Mouse (Mus musculus) midbrain, embryonic 12.5 days (tissue): ENCODE data around the gene Znrd1as. TPM values are rescaled to one million over a fixed set of nuclear protein-coding genes. Genes with fewer than 3 reads are reported as not detected.
A peak's percentile ranks its signal among the peaks of the same experiment; 100 is the strongest.

Experiments used
- ATAC-seq: fragments of 200-750 bp; cut with Nextera tagmentation; 2 replicates; pipeline ENCODE4 v1.8.0; 2017; ENCODE audit warnings: low read depth, moderate TSS enrichment, moderate library complexity; ENCODE audit not compliant: low FRiP score
- H3K27ac ChIP-seq: fragments of 300-500 bp; sonication (generic); replicated peaks from 2 replicates; pipeline ENCODE4 v1.5.1; 2016; ENCODE audit warnings: mild to moderate bottlenecking
- H3K27me3 ChIP-seq: fragments of 300-500 bp; sonication (generic); 2 replicates; pipeline ENCODE4 v1.6.1; 2016; ENCODE audit warnings: mild to moderate bottlenecking
- H3K36me3 ChIP-seq: fragments of 300-500 bp; sonication (generic); 2 replicates; pipeline ENCODE4 v1.6.1; 2016
- H3K4me1 ChIP-seq: fragments of 300-500 bp; sonication (generic); 2 replicates; pipeline ENCODE4 v1.6.1; 2016
- H3K4me2 ChIP-seq: fragments of 300-500 bp; sonication (generic); replicated peaks from 2 replicates; pipeline ENCODE4 v1.6.1; 2016; ENCODE audit warnings: mild to moderate bottlenecking, moderate library complexity
- H3K4me3 ChIP-seq: fragments of 300-500 bp; sonication (generic); 2 replicates; pipeline ENCODE4 v1.5.1; 2016; ENCODE audit warnings: mild to moderate bottlenecking
- H3K9ac ChIP-seq: fragments of 300-500 bp; sonication (generic); replicated peaks from 2 replicates; pipeline ENCODE4 v1.6.1; 2016; ENCODE audit warnings: mild to moderate bottlenecking, moderate library complexity
- H3K9me3 ChIP-seq: fragments of 300-500 bp; sonication (generic); 2 replicates; pipeline ENCODE4 v1.6.1; 2016; ENCODE audit warnings: mild to moderate bottlenecking
- WGBS: fragments of 180-500 bp; shearing (Covaris S2); methylation state at CpG from one replicate; pipeline ENCODE4 v1.1.7; 2016; 5-methylcytosine and 5-hydroxymethylcytosine counted together
- polyA plus RNA-seq: library from polyadenylated mRNA; unstranded; fragments of >200 nt; fragmentation: Nextera tagmentation; extraction: Ambion mirVana; gene quantifications from 2 replicates; pipeline ENCODE4 v1.2.1, GENCODE M21; 2016

The Znrd1as gene
- 7.3 and 7.6 TPM in 2 replicates for polyA plus RNA-seq

DNA sequence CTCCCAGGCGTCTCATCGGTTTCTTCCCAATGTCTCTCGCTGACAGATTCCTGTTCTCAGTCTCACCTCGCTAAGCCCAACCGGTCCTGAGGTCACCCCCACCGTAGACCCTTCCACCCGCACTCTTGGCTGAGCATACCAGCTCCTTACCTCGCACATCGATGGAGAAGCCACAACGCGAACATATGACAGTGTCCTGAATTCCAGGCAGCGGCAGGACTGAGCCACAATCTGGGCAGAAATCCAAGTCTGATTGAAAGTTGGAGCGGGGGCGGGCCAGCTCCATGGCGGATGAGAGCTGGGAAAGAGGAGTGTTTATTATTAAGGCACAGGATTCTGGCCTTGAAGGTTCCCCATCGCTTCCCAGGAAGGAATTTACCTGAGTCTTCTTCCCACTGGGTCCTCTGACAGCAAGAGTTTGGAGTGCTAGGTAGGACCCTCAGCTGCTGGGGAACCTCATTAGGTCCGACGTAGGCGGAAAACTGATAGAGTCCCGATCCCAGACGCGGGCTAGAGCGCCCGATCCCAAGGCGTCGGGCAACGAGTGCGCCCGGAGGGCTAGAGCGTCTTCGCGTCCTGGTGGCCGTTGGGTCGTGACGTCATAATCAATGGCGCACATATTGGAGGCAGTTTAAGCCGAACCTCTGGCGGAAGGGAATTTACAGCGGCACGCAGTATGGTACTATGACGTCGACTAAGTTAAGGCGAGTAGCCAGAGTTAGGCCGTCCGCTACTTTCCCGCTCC lies at the start of gene Znrd1as, which contains the start of gene Znrd1:
Znrd1as (plus strand) TSS at position 594 of the 745 bp plus-strand sequence.
Znrd1 (minus strand) TSS at position 561 of the 745 bp plus-strand sequence.
- peak within 1 kb of the TSS; percentile 79 for H3K4me2 ChIP-seq
- peak; percentile 98 for ATAC-seq
- 0 out of 2 replicates have a peak, but pooled peaks cover 7% of the 10 kb centered on the region for H3K36me3 ChIP-seq
- peaks cover 17% of the 10 kb centered on the region for H3K4me1 ChIP-seq
- H3K9ac ChIP-seq, result peak within 1 kb of the TSS; percentile 78
- under 1% methylated on average over 46 of the region's 46 CpGs for WGBS
- H3K27ac ChIP-seq, result peak within 1 kb of the TSS; percentile 64
- no peaks in the 10 kb centered on the region for H3K9me3 ChIP-seq
- peak within 1 kb of the TSS; percentile 64 for H3K4me3 ChIP-seq
- no peaks in the 10 kb centered on the region for H3K27me3 ChIP-seq

DNA sequence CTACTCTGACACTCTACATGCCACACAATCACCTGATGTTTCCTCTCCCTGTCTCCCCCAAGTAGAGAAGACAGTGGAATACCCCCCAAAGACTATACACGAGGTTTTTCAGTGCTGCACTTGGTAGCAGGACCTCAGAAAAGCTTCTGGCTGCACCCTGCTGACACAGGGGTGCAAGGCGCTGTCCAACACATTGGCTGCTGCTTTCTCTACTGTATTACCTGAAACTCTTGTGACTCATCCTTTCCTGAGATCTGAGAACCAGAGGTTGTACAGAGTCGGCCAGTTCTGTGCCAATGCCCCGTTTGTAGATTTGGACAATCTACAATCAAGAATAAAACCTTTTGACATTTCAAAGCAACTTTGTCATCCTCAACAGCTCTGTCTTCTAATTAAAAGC lies 48.6 kb upstream of the Znrd1as start:
- 62% methylated on average over 4 of the region's 4 CpGs for WGBS
- no peak overlapping the region for H3K4me3 ChIP-seq
- H3K9me3 ChIP-seq, result no peaks in the 10 kb centered on the region
- no peaks in the 10 kb centered on the region for H3K4me1 ChIP-seq
- no peak overlapping the region for H3K4me2 ChIP-seq
- ATAC-seq, result no peak
- no peaks in the 10 kb centered on the region for H3K27me3 ChIP-seq
- H3K9ac ChIP-seq, result no peak overlapping the region
- no peaks in the 10 kb centered on the region for H3K36me3 ChIP-seq
- H3K27ac ChIP-seq, result no peak overlapping the region

DNA sequence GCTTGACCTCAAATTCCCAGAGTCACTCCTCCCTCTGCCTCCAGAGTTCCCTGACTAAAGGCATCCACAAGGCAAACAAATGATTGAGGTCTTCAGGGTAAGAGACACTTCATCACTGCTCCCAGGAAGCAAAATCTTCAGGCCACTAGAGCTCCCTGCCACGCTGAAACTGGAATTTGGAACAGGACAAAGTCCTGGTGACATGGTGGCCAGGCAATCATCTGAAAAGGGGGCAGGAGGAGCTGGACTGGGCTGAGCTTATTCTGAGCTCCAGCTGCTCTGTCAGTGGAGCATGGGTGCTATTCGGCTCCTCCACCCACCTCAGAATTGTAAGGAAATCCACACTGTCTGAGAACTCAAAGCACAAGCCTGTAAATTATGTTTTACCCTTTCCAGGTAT lies 46.4 kb upstream of the Znrd1as start:
- Histone ChIP-seq H3K4me1 (no peaks in the 10 kb centered on the region), H3K27me3 (no peaks in the 10 kb centered on the region; the same call in 1 of the 2 replicates), H3K36me3 (no peaks in the 10 kb centered on the region), H3K4me3 (no peak overlapping the region), H3K27ac (no peak overlapping the region), H3K9ac (no peak overlapping the region), H3K4me2 (no peak overlapping the region), H3K9me3 (no peaks in the 10 kb centered on the region)
- 90% methylated on average over 2 of the region's 2 CpGs for WGBS
- ATAC-seq, result no peak

DNA sequence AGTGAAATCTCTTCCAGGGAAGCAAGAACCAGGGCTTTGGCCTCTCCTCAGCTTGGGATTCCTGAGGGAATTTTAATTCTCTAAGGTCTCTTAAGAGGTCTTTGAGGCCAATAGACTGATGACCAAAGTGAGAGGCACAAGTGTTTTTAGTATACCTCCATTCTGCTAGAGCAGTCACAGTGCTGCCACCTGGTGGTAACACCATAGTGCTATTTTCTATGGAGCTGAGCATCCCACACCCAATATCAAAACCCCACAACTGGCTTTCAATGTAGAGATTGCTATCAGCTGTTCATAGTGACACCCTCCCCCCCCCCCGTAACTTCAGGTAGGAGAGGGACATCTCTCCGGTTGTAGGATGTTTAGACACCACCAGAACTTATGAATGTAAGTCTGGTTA lies 44.3 kb upstream of the Znrd1as start:
- Histone ChIP-seq H3K27ac (no peak overlapping the region), H3K9me3 (no peaks in the 10 kb centered on the region), H3K9ac (no peak overlapping the region), H3K36me3 (no peaks in the 10 kb centered on the region), H3K4me3 (no peak overlapping the region), H3K4me2 (no peak overlapping the region), H3K27me3 (no peaks in the 10 kb centered on the region; the same call in 1 of the 2 replicates), H3K4me1 (no peaks in the 10 kb centered on the region)
- peak; percentile 58; the same call in 1 of the 2 replicates for ATAC-seq
- WGBS, result 16% methylated on average over 2 of the region's 2 CpGs

DNA sequence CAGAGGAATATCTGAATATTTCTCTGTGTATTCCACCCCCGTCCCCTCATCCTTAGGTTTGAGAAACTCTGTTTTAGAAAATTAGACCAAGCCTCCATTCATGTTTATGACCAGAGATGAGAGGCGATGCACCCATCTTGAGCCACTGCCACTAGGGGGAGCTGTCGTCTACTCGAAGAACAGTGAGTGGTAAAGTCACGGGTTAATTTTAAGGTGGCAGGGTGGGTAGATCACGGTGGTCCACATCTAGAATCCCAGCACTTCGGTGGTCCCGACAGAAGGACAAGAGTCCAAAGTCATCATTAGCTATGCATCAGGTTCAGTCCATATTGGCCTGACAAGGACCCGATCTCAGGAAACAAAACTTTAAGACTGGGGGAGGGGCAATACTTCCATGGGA lies 43.3 kb upstream of the Znrd1as start:
- WGBS, result 16% methylated on average over 9 of the region's 9 CpGs
- no peak overlapping the region for H3K4me3 ChIP-seq
- no peaks in the 10 kb centered on the region for H3K4me1 ChIP-seq
- no peak overlapping the region for H3K4me2 ChIP-seq
- H3K9me3 ChIP-seq, result no peaks in the 10 kb centered on the region
- H3K36me3 ChIP-seq, result no peaks in the 10 kb centered on the region
- peak; percentile 49; the same call in 1 of the 2 replicates for ATAC-seq
- no peaks in the 10 kb centered on the region; the same call in 1 of the 2 replicates for H3K27me3 ChIP-seq
- H3K27ac ChIP-seq, result no peak overlapping the region
- H3K9ac ChIP-seq, result no peak overlapping the region

DNA sequence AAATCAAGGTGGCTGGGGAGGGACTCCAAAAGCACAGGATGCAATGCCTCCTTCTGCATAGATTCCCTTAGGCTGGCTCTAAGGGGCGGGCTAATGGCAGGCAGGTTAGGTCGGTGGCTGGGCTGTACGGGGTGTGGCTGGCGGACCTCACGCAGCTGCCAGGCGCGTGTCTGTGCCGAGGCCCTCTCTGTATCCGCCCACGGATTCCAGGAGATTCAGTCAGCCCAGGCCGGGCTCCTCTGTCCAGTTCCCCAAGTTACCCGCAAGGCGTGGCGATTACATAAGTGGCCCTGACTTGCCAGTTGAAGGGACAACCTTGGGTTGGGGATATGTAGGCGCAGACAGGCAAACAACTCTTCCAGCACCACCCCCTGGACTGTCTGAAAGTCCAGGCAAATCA lies 38.2 kb upstream of the Znrd1as start:
- Histone ChIP-seq H3K27ac (no peak overlapping the region), H3K36me3 (no peaks in the 10 kb centered on the region), H3K4me1 (no peaks in the 10 kb centered on the region), H3K9me3 (no peaks in the 10 kb centered on the region), H3K4me2 (no peak overlapping the region), H3K9ac (no peak overlapping the region), H3K27me3 (no peaks in the 10 kb centered on the region; the same call in 1 of the 2 replicates), H3K4me3 (no peak overlapping the region)
- 54% methylated on average over 15 of the region's 15 CpGs for WGBS
- ATAC-seq, result no peak

DNA sequence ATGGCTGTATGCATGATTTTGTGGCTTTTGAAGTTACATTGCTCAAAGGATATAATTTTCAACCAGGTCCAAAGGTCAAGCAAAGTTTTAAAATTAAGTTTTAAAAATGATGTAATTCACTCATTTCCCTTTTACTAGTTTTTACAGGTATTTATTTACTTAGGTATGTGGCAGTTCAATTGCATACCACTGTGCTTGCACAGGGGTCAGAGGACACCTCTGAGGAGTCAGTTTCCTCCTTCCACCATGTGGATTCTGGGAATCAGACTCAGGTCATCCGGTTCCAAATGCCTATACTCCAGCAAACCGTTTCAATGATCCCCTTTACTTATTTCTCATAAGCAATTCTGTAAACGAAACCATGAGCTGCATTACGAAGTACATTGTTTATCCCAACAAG lies 35.7 kb upstream of the Znrd1as start:
- 83% methylated on average over 4 of the region's 4 CpGs for WGBS
- no peaks in the 10 kb centered on the region for H3K9me3 ChIP-seq
- no peak overlapping the region for H3K4me2 ChIP-seq
- H3K9ac ChIP-seq, result no peak overlapping the region
- no peak overlapping the region for H3K4me3 ChIP-seq
- H3K27ac ChIP-seq, result no peak overlapping the region
- no peaks in the 10 kb centered on the region for H3K36me3 ChIP-seq
- no peak for ATAC-seq
- no peaks in the 10 kb centered on the region for H3K27me3 ChIP-seq
- no peaks in the 10 kb centered on the region for H3K4me1 ChIP-seq

DNA sequence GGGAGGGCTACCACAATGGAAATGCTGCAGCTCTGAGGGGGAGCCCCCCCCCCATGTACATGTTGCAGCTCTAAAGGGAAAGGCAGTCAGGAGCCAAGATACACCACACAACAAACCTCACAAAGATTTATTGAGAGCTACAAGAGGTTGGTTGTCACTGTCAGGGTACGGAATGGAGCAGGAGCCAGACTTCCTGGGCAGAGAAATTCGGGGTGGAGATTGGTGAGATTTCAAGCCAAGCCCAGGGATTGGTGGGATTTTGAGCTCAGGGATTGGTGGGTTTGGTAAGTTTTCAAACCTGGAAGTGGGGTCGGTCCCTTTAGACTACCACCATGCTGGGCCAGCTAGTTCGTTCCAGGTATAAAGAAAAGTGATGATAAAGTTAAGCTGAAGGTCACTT lies 34.9 kb upstream of the Znrd1as start:
- H3K27me3 ChIP-seq, result no peaks in the 10 kb centered on the region
- 75% methylated on average over 4 of the region's 4 CpGs for WGBS
- no peaks in the 10 kb centered on the region for H3K9me3 ChIP-seq
- no peak overlapping the region for H3K4me2 ChIP-seq
- H3K27ac ChIP-seq, result no peak overlapping the region
- H3K9ac ChIP-seq, result no peak overlapping the region
- H3K4me3 ChIP-seq, result no peak overlapping the region
- no peaks in the 10 kb centered on the region for H3K4me1 ChIP-seq
- no peaks in the 10 kb centered on the region for H3K36me3 ChIP-seq
- ATAC-seq, result no peak

DNA sequence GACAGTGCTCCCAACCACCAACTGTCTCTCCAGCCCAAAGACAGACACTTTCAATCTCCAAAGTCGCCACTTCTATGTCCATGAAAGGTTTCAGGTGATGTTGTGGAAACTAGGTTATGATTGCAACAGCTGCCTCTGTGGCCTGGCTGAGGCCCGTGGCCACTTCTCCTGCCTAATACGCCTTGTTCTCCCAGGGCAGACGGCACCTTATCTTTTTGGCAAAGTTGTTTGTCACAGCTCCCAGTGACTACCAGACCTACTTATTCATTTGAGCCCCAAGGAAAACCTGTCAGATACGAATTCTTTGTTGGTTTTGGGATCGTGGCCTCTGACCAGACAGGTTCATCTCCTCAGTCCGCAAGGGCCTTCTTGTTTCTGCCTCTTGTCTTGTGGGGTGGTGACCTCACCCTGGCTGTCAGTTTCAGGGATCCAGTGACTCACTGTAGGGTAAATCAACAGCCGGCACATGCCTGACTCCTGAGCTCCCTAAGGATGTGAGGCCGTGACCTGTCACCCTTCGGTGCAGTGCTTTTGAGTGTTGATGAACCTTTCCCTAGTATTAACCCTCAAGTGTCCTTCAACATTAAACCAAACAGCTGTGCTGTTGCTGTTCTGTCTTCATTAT lies 30.8 kb upstream of the Znrd1as start:
- no peak for ATAC-seq
- no peaks in the 10 kb centered on the region for H3K36me3 ChIP-seq
- 68% methylated on average over 10 of the region's 10 CpGs for WGBS
- no peak overlapping the region for H3K27ac ChIP-seq
- 0 out of 2 replicates have a peak, but pooled peaks cover 3% of the 10 kb centered on the region for H3K27me3 ChIP-seq
- H3K9me3 ChIP-seq, result no peaks in the 10 kb centered on the region
- no peak overlapping the region for H3K4me2 ChIP-seq
- no peak overlapping the region for H3K4me3 ChIP-seq
- no peaks in the 10 kb centered on the region for H3K4me1 ChIP-seq
- no peak overlapping the region for H3K9ac ChIP-seq

DNA sequence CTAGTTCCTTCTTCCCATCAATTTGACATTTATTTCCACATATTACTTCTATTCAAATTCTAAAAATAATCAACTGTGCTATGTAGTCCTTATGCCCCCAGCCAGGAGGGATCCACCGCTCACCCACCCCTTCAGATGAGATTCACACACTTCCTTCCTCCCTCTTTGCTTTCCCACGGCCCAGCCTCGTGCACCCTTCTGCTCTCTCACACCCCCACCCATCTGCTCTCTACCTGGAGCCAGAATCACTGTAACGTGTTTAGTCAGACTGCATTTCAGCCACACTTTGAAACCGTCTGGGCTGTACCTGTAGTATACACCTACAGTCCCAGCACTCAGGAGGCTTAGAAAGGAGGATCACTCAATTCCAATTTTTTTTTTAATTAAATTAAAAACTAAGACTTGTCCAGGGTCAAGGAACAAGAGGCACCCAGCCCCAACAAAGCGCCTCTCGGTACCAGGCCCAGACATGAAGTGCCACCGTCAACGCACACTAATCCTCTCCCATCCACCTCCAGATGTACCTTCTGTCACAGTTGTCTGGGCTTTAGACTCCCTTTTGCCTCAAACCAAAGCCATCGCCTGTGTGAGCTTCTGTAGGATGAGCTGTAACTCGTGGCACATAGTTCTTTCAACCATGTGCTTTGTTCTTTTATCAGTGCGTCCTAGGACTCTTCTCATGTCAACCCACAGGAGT lies 29.0 kb upstream of the Znrd1as start:
- Histone ChIP-seq H3K4me2 (no peak overlapping the region), H3K4me1 (no peaks in the 10 kb centered on the region), H3K4me3 (no peak overlapping the region), H3K9me3 (no peaks in the 10 kb centered on the region), H3K36me3 (no peaks in the 10 kb centered on the region), H3K9ac (no peak overlapping the region), H3K27ac (no peak overlapping the region), H3K27me3 (0 out of 2 replicates have a peak, but pooled peaks cover 3% of the 10 kb centered on the region)
- ATAC-seq, result no peak
- WGBS, result 79% methylated on average over 12 of the region's 12 CpGs

DNA sequence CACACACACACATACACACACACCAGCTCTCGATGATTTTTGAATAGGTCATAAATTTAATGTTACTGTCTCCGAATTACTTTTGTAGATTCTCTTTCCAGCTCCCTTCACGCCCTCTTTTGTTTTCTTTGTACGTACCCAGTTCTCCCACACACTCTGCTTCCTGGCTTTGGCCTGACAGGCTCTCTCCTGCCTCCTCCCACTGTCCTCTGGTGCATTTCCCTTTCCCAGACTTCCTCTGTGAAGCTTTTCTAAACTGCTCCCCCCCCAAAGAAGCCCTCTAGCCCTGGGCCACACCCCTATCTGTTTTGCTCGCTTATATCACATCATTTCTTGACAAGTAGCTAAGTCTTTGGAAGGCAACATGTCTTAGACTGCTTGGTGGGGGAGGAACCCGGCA lies 28.2 kb upstream of the Znrd1as start:
- Histone ChIP-seq H3K36me3 (no peaks in the 10 kb centered on the region), H3K27me3 (0 out of 2 replicates have a peak, but pooled peaks cover 3% of the 10 kb centered on the region), H3K4me2 (no peak overlapping the region), H3K9me3 (no peaks in the 10 kb centered on the region), H3K4me3 (no peak overlapping the region), H3K9ac (no peak overlapping the region), H3K4me1 (no peaks in the 10 kb centered on the region), H3K27ac (no peak overlapping the region)
- WGBS, result 80% methylated on average over 6 of the region's 6 CpGs
- no peak for ATAC-seq

DNA sequence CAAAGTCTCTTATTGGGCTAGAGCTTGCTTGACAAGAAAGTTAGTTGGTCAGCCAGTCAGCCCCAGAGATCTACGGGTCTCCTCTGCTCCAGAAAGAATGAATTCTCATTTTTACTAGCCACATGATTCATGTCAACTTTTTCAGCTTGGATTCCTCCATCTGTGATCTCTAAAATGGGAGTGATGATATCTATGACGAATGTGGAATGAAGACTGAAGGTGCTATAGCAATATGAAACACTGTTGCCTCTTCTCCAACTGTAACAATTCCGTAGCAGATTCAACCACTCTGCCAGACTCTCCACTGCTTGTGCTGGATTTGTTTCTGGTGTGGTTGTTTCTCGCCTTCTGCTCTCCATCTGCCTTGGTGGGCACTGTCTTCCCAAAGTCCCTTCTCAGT lies 27.3 kb upstream of the Znrd1as start:
- Histone ChIP-seq H3K4me3 (no peak overlapping the region), H3K36me3 (no peaks in the 10 kb centered on the region), H3K9me3 (no peaks in the 10 kb centered on the region), H3K4me1 (no peaks in the 10 kb centered on the region), H3K9ac (no peak overlapping the region), H3K4me2 (no peak overlapping the region), H3K27ac (no peak overlapping the region), H3K27me3 (0 out of 2 replicates have a peak, but pooled peaks cover 3% of the 10 kb centered on the region)
- ATAC-seq, result no peak
- WGBS, result 87% methylated on average over 4 of the region's 4 CpGs
